ENCODE assay signal across 13 mouse cellular contexts in the genomic region with DNA sequence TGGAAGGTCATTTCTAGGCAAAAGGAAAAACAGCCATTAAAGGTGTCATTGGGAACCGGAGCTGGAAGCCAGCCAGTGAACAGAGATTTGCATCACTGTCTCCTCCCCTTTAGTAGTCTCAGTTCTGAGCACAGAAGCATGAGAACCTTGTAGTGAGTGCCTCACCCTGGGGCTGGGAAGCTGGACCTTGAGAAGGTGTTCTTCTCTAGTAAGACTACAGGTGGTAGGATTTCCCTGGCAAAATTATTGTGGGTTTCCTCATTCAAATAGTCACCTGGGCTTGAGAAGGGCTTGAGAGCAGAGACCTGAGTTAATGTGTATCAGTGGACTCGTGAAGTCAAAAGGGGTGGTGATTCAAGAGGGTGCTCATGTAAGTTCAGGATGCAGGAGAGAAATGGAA.
A peak's percentile ranks its signal among the peaks of the same experiment; 100 is the strongest.
DNase-seq lines count a peak whose midpoint lies in the region; ATAC-seq and TF ChIP-seq lines count a peak whose summit lies in the region.
"Had no signal": no experiment of that assay in that cellular context is flagged by ENCODE, and none has a peak within 500 bp of the region (broad histone marks: within the 10 kb centered on the region; RNA-seq: fewer than 3 reads in every experiment).

No protein-coding gene starts in this region.

- no peak overlapping the region for H3K4me2 ChIP-seq in midbrain, embryonic 14.5 days (ENCODE audit: low read length)
- no peak overlapping the region for H3K4me2 ChIP-seq in midbrain, embryonic 16.5 days (ENCODE audit: low read length)
- H3K4me2 ChIP-seq in kidney, embryonic 14.5 days (replicated peaks; ENCODE audit: low read depth, low read length) = no peak overlapping the region
- no peak overlapping the region for H3K4me2 ChIP-seq in limb, embryonic 15.5 days
- no peak overlapping the region for H3K4me2 ChIP-seq in stomach, postnatal 0 days (replicated peaks; ENCODE audit: low read depth)
- H3K4me2 ChIP-seq: neural tube, embryonic 15.5 days had no signal

- no peak for TF ChIP-seq EP300 in stomach, postnatal 0 days (optimal IDR thresholded peaks at IDR 0.05)

- no peaks in the 10 kb centered on the region for H3K9me3 ChIP-seq in midbrain, embryonic 14.5 days (ENCODE audit: control insufficient read depth, low read length)
- H3K9me3 ChIP-seq in midbrain, embryonic 16.5 days (replicated peaks; ENCODE audit: control insufficient read depth, low read length, poor library complexity, severe bottlenecking) = no peaks in the 10 kb centered on the region
- H3K9me3 ChIP-seq in kidney, embryonic 14.5 days (ENCODE audit: control insufficient read depth, low read length) = no peaks in the 10 kb centered on the region
- H3K9me3 ChIP-seq in limb, embryonic 15.5 days = no peaks in the 10 kb centered on the region
- H3K9me3 ChIP-seq in stomach, postnatal 0 days (ENCODE audit: control insufficient read depth, low read length) = no peaks in the 10 kb centered on the region
- H3K9me3 ChIP-seq: neural tube, embryonic 15.5 days had no signal

- no peak overlapping the region for H3K4me3 ChIP-seq in midbrain, embryonic 14.5 days (replicated peaks; ENCODE audit: low read depth, low read length)
- H3K4me3 ChIP-seq in midbrain, embryonic 16.5 days (ENCODE audit: low read depth, low read length) = no peak overlapping the region
- no peak overlapping the region for H3K4me3 ChIP-seq in kidney, embryonic 14.5 days (ENCODE audit: low read length)
- H3K4me3 ChIP-seq in limb, embryonic 15.5 days = no peak overlapping the region
- no peak overlapping the region for H3K4me3 ChIP-seq in stomach, postnatal 0 days (ENCODE audit: low read depth, low read length)
- H3K4me3 ChIP-seq: neural tube, embryonic 15.5 days had no signal

- H3K36me3 ChIP-seq in midbrain, embryonic 14.5 days (ENCODE audit: control insufficient read depth, insufficient read depth, low read length) = peaks cover 5% of the 10 kb centered on the region; the same call in 1 of the 2 replicates
- no peaks in the 10 kb centered on the region for H3K36me3 ChIP-seq in midbrain, embryonic 16.5 days (ENCODE audit: control insufficient read depth, insufficient read depth, low read length)
- no peaks in the 10 kb centered on the region for H3K36me3 ChIP-seq in kidney, embryonic 14.5 days (ENCODE audit: control insufficient read depth, insufficient read depth, low read length)
- 0 out of 2 replicates have a peak, but pooled peaks cover 3% of the 10 kb centered on the region for H3K36me3 ChIP-seq in limb, embryonic 15.5 days
- no peaks in the 10 kb centered on the region for H3K36me3 ChIP-seq in stomach, postnatal 0 days (ENCODE audit: control insufficient read depth, insufficient read depth, low read length)
- H3K36me3 ChIP-seq: neural tube, embryonic 15.5 days had no signal

- WGBS in midbrain, embryonic 14.5 days = 67% methylated on average over 2 of the region's 2 CpGs
- 77% methylated on average over 2 of the region's 2 CpGs for WGBS in midbrain, embryonic 16.5 days
- 17% methylated on average over 2 of the region's 2 CpGs for WGBS in kidney, embryonic 14.5 days
- 31% methylated on average over 2 of the region's 2 CpGs for WGBS in limb, embryonic 15.5 days
- WGBS in stomach, postnatal 0 days = 32% methylated on average over 2 of the region's 2 CpGs

- H3K9ac ChIP-seq in midbrain, embryonic 14.5 days (replicated peaks; ENCODE audit: low read length) = no peak overlapping the region
- H3K9ac ChIP-seq in midbrain, embryonic 16.5 days (ENCODE audit: low read depth, low read length) = no peak overlapping the region
- H3K9ac ChIP-seq in kidney, embryonic 14.5 days (ENCODE audit: low read depth, low read length) = no peak overlapping the region
- no peak overlapping the region for H3K9ac ChIP-seq in limb, embryonic 15.5 days
- H3K9ac ChIP-seq in stomach, postnatal 0 days (ENCODE audit: low read length) = no peak overlapping the region
- H3K9ac ChIP-seq: liver, postnatal 0 days; neural tube, embryonic 15.5 days had no signal

- peak; percentile 6; the same call in 1 of the 2 replicates for TF ChIP-seq CTCF in stomach, postnatal 0 days (IDR thresholded peaks at IDR 0.05; ENCODE audit: low read depth)

- H3K27me3 ChIP-seq in midbrain, embryonic 14.5 days (ENCODE audit: control insufficient read depth, insufficient read depth, low read length) = no peaks in the 10 kb centered on the region
- no peaks in the 10 kb centered on the region for H3K27me3 ChIP-seq in midbrain, embryonic 16.5 days (ENCODE audit: control insufficient read depth, insufficient read depth, low read depth, low read length)
- H3K27me3 ChIP-seq in kidney, embryonic 14.5 days (ENCODE audit: control insufficient read depth, insufficient read depth, low read length) = no peaks in the 10 kb centered on the region
- H3K27me3 ChIP-seq in limb, embryonic 15.5 days = no peaks in the 10 kb centered on the region
- H3K27me3 ChIP-seq in stomach, postnatal 0 days (ENCODE audit: control insufficient read depth, insufficient read depth, low read length) = no peaks in the 10 kb centered on the region
- H3K27me3 ChIP-seq: neural tube, embryonic 15.5 days had no signal

- H3K27ac ChIP-seq in midbrain, embryonic 14.5 days (replicated peaks; ENCODE audit: low read depth, low read length) = no peak overlapping the region
- H3K27ac ChIP-seq in midbrain, embryonic 16.5 days (ENCODE audit: low read length) = no peak overlapping the region
- no peak overlapping the region for H3K27ac ChIP-seq in kidney, embryonic 14.5 days (ENCODE audit: low read depth, low read length)
- peak overlapping the region; percentile 78 for H3K27ac ChIP-seq in limb, embryonic 15.5 days
- no peak overlapping the region for H3K27ac ChIP-seq in stomach, postnatal 0 days (replicated peaks)
- H3K27ac ChIP-seq: neural tube, embryonic 15.5 days had no signal

- ATAC-seq in midbrain, embryonic 14.5 days (ENCODE audit: low FRiP score, low TSS enrichment) = no peak
- no peak for ATAC-seq in midbrain, embryonic 16.5 days
- ATAC-seq in kidney, embryonic 14.5 days (ENCODE audit: low FRiP score, low TSS enrichment) = peak; percentile 52; the same call in 1 of the 2 replicates
- ATAC-seq in limb, embryonic 15.5 days (ENCODE audit: insufficient number of reproducible peaks, low FRiP score, low TSS enrichment, low read depth) = no peak
- peak; percentile 21; the same call in 1 of the 2 replicates for ATAC-seq in stomach, postnatal 0 days (ENCODE audit: low FRiP score, low TSS enrichment)
- ATAC-seq: CD4-positive, CD25-positive, alpha-beta regulatory T cell, adult 4 months; hindbrain, embryonic 16.5 days; liver, postnatal 0 days had no signal

- DNase-seq in midbrain, embryonic 14.5 days = peak; percentile 23
- peak; percentile 34 for DNase-seq in stomach, postnatal 0 days (ENCODE audit: low spot score)
- DNase-seq in T-cell, adult 2 months (ENCODE audit: low spot score) = no peak
- no peak for DNase-seq in urinary bladder, adult 18-20 months (ENCODE audit: low spot score in 2 of 2)
- no peak for DNase-seq in left cerebral cortex, adult 8-10 months (ENCODE audit: low spot score in 2 of 2)
- DNase-seq: layer of hippocampus, postnatal 36 days; liver, postnatal 0 days had no signal

- H3K4me1 ChIP-seq in midbrain, embryonic 14.5 days (ENCODE audit: control insufficient read depth, insufficient read depth, low read length) = no peaks in the 10 kb centered on the region; the same call in 1 of the 2 replicates
- peaks cover 6% of the 10 kb centered on the region for H3K4me1 ChIP-seq in midbrain, embryonic 16.5 days (ENCODE audit: control insufficient read depth, insufficient read depth, low read length)
- peaks cover 30% of the 10 kb centered on the region for H3K4me1 ChIP-seq in kidney, embryonic 14.5 days (ENCODE audit: control insufficient read depth, insufficient read depth, low read length)
- H3K4me1 ChIP-seq in limb, embryonic 15.5 days = peaks cover 46% of the 10 kb centered on the region
- peaks cover 6% of the 10 kb centered on the region; the same call in 1 of the 2 replicates for H3K4me1 ChIP-seq in stomach, postnatal 0 days (replicated peaks; ENCODE audit: control insufficient read depth, insufficient read depth)

Comparison
In these comparisons a context has a peak if more than half of its experiments do, and no peak if none do; other contexts are left out.
1. ATAC-seq: peak in kidney, embryonic 14.5 days (single experiment) and stomach, postnatal 0 days (single experiment); none in midbrain, embryonic 14.5 days (single experiment), midbrain, embryonic 16.5 days (single experiment) and limb, embryonic 15.5 days (single experiment).
2. DNase-seq: peak in midbrain, embryonic 14.5 days (single experiment) and stomach, postnatal 0 days (single experiment); none in T-cell, adult 2 months (single experiment), urinary bladder, adult 18-20 months (0 of 2) and left cerebral cortex, adult 8-10 months (0 of 2).